Mouse (Mus musculus) natural killer cell, adult 2 months (primary cell): ENCODE measurements around the gene Eogt.

Source experiments
- DNase-seq, 2 experiments: peaks; one replicate each; pipeline ENCODE4 v3.0.0; 2022; ENCODE audit warnings: low spot score in 2 of 2

The Eogt gene

GRCm38 (mm10) chr6:97106106-97106505 is 42.9 kb downstream of the Eogt start:
- DNase-seq = no peak

DNA sequence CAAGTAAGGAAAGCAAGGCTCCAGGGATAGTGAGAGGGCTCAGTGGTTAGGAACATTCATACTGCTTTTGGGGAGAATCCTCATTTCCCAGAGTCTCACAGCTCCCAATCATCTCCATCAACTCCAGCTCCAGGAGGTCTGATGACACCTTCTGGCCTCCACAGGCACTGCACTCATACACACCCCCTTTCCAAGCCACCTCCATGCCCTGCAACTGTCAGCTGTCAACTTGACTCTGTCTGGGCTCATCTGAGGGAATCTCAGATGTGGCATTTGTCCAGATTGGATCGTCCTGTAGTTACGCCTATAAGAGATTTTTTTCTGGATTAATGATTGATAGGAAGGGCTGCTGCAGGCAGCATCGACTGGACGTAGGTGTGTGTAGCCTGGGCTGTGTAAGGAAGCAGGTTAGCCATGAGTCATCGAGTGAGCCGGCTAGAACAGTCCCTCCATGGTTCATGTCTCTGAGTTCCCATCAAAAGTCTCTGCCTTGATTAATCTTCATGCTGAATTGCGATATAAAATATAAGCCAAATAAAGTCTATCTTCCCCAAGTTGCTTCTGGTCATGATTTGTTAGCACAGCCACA is 44.6 kb downstream of the Eogt start:
- DNase-seq = no peak

DNA sequence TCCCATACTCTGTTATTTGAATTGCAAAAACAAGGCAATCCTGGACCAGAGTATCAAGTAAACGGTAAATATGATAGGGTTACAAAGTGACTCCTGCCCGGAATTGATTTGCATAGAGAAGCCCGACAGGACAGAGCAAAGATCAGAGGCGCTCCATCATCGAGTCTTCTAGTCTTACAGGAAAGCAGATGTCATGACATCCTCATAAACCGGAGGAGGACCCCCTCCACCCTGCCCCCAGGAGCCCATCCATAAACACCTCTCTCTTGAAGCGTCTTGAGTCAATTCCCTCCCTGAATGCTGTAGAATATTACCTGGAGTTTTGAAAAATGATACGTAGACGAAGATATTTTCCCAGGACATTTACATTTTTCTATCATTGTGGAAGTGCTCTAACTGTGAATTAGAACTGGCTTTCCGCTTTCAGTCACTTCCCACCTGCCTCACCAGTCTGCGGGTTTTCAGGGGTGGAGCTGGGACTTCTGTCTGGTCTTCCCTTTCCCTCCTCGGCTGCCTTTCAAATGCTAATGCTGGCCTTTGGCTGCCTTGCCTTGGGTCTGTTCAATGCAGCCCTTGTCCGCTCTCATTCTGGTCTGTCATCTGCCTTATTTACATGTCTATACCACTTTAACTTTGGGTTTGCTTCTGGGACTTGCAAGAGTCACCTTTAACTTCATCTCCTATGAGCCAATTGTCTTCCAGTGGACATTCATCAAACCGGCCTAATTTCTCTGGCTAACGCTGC is 46.9 kb downstream of the Eogt start:
- DNase-seq = no peak

- DNase-seq = no peak
Measured at GRCm38 (mm10) chr6:97101190-97101957, 47.6 kb downstream of the Eogt start.

- DNase-seq = no peak
Measured at GRCm38 (mm10) chr6:97082336-97082735, 66.6 kb downstream of the Eogt start.

DNA sequence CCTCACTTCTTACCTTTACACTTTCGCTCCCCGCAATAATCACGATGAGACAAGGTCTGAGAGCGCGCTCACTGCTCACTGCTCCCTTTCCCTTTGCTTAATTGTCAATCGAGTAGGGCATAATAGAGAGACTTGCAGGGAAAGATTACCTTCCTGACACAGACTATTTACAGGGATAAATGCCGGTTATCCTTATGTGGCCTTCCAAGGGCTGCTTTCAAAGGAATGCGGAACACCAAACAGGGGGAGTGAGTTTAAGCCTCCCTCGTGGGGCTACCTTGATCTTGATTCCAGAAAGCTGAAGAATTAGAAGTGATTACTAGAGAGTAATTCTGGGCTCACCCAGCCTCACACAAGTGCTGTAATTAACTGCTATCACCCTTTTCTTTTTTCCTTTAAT is 69.0 kb downstream of the Eogt start:
- DNase-seq = no peak

DNA sequence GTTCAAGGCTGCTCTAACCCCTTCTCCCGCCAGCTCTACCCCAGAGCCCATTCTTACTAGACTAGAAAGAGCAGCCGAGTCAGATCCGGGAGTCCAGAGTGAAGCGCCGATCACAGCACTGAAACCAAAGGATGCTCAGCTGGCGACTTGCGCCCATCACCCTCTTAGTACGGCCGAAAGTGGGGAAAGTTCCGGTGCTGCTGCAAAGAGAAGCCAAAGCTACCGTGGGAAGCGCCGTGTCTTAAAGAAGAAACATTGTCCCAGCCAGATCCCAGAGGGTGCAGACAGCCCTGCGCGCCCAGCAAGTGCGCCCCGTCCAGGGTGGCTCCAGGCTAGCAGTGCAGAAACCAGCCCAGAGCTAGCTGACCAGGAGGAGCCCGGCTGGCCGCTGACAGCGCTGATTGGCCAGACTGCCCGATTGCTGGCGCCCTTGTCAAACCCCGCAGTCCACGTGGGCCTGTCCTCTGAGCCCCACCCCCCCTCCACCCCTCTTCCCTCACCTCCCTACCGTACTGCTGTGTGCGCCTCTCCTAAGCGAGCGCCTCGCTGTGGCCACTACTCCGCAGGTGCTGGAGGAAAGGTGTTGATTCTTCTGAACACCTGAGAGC is 88.8 kb downstream of the Eogt start, which contains the start of gene Fam19a4:
Gene Fam19a4, minus strand, starts transcription at position 340 of the 608 bp plus-strand sequence.
- DNase-seq = no peak
